Mouse (Mus musculus) urinary bladder, postnatal 36 days (tissue): Measurements from ENCODE around the gene Cpt2.

Experiments used
- DNase-seq, 2 experiments: peaks; one replicate each; pipeline ENCODE4 v3.0.0; 2022; ENCODE audit warnings: low spot score in 2 of 2, mixed read lengths in 1 of 2

Cpt2 gene

DNA sequence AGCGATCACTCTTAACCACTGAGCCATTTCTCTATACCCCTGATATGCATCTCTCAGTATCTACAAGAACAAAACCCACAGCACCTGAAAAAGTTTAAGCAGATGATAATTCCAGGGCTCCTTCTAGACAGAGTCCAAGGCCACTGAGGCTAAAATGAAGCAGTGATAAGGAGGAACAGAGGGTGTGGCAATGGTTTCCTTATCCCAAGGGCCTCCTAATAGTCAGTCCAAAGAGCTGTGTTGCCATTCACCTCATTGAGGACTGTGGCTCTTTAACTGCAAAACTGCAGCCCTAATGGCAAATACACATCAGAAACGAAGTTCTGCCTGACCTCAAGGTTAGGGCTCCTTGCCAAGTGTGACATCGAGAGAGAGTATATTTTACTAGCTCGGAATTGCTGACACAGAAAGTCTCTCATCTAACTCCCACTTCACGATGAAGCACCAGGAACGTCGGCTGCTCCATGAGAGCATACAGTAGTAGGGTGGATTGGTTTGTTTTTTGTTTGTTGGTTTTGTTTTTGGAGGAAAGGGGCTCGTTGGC, 2.2 kb downstream of the Cpt2 start:
- peak in 1 of 2 experiments; percentile 50 for DNase-seq

DNA sequence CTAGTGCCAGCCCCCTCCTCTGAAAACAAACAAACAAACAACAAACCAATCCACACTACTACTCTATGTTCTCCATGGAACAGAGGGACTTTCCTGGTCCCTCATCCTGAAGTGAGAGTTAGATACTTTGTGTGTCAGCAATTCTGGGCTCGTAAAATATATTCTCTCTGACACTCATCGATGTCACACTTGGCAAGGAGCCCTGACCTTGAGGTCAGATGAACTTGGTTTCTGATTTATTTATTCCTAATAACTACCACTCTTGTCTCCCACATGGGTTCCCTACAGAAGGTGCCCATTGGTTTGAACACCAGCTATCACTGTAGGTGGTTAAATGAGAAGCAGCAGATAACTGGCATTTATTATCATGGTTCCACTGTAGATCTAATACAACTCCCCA, 3.1 kb downstream of the Cpt2 start:
- no peak for DNase-seq

DNA sequence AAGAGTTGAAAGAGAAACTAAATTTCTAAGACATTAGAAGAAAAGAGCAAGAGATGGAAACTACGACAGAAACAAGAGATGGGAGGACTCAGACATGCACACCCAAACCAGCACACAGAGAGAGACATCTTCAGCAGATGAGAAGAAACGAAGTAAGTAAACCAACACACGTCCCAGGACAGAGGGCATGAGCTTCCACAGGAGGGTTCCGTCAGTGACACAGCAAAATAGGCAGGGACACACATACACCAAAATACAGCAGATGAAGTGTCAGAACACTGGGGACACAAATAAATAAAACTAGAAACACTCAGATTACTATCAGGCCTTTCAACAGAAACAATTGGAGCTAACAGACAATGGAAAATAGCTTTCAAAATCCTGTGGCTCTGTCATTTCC, 13.4 kb downstream of the Cpt2 start:
- no peak for DNase-seq

DNA sequence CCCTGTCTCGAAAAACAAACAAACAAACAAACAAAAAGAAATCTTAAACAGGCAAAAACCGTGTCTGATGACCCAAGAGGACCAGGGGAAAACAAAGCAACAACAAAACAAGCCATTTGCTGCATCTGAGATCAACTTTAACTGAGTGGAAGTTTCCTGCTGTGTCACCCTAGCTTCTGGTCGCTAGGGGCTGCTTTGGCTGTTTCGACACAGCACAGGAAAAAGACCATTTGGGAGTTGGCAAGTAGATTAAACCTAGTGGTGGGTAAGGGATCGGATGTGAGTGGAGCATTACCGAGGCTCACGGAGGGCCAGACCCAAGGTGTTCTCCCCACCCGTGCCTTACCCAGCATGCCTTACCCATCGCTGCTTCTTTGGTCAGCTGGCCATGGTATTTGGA, 16.8 kb downstream of the Cpt2 start:
- no peak for DNase-seq

DNA sequence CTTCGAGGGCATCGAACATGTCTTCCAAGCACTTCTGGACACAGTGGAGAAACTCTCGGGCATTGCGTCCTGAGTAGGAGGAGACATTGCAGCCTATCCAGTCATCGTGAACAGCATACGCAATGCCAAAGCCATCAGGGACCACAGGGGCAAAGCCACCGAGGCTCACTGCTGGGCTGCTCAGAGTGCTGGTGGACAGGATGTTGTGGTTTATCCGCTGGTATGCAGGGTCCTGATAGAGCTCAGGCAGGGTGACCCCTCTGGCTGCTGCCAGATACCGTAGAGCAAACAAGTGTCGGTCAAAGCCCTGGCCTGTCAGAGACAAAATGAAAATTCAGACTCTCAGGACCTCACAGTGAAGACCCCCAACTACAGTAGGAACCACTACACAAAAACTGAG, 19.2 kb downstream of the Cpt2 start:
- no peak for DNase-seq

DNA sequence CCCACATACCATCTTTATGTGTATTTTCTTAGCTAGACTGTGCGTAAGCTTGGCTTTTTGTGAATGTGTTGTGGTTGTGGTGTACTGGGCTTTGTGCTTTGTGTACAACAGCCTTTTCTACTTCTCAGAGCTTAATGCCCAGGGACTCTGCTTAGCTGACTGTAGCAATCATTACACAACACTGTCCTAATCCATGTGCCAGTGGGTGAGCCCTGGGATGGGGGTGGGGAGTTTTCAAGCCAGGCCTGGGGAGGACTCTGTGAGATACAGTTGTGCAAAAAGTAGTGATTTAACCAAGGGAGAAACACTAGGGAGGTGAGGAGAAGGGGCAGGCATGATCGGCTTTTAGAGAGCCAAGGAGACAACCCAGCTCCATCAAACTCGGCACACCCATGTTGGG, 23.2 kb downstream of the Cpt2 start:
- DNase-seq: no peak

DNA sequence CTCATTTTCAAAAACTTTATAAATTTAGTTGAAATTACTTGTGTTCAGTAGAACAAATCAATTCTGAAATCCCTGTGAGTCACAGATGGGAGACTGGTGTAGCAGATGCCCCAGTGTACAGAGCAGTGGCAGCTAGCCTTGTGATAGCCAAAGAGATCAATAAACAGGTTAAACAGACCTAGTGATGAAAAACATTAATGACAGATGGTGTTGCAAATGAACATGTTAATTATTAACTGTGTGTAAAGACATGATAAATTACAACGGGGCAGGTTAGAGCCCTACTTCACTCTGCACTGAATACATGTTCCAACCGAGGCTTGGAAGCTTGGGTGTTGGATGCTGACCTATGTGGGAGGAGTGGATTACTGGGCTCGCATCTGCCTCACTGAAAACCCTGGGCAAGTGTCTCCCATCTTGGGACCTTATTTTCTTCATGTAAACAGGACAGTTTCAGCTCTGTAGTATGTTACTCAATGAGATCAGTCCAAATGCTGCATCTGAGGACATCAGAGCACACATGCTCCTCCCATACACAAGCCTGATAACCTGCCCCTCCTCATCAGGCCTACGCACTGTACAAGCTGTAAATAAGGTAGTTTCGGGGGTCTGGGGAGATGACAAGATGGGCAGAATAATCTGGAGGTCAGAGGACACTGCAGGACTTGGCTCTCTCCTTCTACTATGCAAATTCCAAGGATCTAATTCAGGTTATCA, 24.0 kb downstream of the Cpt2 start:
- no peak for DNase-seq

DNA sequence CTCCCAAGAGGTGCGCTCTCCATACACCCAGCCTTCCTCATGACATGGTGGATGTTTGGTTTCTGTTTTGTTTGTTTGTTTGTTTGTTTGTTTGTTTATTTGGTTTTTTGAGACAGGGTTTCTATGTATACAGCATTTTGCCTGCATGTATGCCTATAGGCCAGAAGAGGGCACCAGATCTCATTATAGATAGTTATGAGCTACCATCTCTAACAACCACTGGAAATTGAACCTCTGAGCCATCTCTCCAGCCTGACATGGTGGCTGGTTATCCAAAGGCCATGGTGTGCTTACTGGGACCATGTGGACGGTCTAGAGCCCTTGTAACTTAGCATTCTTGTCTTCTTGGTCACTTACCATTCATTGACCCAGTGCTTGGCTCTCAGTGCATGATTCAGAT, 30.7 kb downstream of the Cpt2 start:
- DNase-seq: no peak

DNA sequence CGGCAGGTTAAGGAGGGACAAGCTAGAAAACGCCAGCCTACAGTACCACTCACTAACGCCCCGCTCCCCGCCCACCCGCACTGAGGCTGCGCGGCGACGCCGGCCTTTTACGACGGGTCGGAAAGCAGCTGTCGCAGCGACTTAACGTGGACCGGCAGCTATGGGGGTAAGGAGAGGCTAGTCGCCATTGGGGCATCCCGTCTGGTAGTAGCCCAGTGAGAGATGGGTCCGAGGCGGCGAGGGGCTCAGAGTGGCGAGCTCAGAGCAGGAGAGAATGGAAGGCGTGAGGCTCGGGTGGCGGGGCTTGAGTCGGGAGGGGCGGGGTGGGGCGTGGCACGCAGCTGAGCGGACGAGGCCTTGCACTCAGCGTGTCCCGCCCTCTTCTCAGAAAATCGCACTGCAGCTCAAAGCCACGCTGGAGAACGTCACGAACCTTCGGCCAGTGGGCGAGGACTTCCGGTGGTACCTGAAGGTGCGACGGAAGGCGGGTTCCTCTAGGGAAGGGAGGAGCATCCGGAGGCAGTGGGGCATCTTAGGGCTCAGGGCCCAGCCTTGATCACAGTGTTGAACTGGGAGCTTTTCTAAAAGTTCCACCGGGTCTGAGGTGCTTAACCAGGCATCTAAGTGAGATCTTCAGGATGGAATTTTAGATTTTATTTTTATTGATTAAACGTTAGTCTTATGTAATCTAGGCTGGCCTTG, 33.5 kb downstream of the Cpt2 start, which contains the start of gene 0610037L13Rik:
0610037L13Rik (plus strand) TSS at position 83 of the 702 bp plus-strand sequence.
- peak; percentile 90 to 94 for DNase-seq

DNA sequence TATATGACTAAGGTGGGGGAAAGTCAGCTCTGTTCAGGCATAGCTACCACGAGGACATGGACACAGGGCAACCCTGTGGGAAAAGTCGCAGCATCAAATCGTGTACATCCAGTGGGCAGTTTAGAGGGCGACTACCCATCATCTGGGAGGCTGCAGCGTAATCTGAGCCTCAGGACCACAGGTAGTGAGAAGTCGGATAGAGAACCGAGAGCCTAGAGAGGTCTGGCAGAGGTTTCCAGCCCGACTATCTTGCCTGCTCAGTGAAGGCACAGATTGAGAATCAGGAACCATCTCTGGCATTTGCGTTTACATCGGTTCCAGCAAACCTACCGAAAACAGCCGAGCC, 34.1 kb downstream of the Cpt2 start:
- peak in 1 of 2 experiments; percentile 6 for DNase-seq

DNA sequence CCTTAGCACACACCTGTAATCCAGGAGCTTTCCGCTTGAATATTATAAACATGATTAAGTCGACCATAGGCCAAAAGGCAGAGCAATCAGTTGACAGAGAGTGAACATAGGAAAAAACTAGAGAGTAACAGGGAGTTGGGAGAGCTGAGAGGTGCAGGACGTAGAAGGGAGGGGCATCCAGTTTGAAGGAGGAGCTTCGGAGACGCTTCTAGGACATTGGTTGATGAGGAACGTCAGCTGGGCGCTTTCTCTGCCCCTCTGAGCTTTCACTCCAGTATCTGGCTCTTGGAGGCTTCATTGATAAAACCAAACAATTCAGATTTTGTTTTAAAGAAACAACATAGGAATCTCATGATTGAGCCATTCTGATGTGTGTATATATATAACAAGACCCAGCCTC, 37.0 kb downstream of the Cpt2 start:
- no peak for DNase-seq

DNA sequence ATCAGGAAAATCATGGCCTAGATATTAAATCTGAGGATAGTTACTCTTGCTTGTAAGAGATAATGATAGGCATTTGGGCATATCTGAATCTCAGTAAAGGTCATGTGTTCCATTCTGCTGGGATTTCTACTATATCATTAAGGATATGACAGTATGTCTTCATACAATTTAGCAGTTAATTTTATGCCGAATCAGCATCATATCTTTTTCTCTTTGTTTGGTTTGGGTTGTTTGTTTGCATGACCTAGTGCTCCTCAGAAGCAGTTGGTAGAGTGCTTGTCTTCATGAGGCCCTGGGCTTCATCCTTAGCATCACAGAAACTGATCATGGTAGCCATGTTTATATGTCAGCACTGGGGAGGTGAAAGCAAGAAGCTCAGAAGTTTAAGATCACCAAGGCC, 41.8 kb downstream of the Cpt2 start:
- DNase-seq: no peak

DNA sequence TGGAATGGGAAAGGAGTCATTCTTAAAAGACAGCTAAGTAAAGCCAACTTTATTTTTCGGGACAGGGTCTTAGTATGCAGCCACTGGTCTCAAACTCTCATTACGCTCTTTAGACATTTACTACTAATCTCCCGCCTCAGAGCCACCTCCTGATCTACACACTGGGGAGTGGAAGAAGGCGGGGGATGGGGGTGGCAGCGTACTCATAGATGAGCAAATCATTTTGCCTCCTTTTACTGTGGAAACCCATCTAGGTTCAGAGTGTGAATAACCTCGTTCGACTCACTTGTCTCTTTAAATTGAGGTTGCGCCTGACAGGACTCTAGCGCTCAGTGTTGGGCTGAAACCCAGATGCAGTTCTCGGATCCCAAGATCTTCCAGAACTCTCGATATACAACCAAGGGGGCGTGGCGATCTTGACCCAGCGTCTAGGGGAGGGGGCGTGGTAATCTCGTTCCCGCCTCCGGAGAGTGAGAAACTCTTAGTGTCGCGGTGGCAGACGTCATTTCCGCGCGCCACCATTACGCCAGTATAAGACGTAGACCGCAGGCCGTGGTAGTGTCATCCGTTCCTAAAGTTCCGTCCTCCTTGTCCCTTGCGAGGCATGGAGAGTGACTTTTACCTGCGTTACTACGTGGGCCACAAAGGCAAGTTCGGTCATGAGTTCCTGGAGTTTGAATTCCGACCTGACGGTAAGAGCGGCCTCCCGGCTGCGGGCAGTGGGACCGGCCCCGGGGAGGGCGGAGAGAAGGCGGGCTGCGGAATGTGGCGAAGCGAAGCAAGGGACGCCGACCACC, 44.0 kb downstream of the Cpt2 start, which contains the start of gene Magoh:
Magoh (plus strand) TSS at position 502 of the 797 bp plus-strand sequence.
- peak; percentile 92 to 95 for DNase-seq

DNA sequence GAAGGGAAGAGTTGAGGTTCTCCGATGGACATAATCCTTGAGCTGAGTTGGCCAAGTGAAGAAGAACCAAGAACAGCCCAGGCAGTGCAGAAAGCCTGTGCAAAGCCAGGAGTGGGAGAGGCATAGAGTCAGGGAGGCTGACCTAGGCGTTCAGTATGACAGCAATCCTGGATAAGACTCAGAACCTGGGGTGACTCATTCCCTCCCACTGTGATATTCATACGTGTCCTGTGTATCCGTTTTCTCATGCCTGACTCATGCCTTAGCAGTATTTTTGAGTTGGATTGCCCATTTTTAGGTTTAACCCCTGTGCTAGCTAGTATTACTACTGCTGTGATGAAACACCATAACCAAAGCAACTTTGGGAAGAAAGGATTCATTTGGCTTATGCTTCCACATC, 58.5 kb downstream of the Cpt2 start:
- DNase-seq: no peak

DNA sequence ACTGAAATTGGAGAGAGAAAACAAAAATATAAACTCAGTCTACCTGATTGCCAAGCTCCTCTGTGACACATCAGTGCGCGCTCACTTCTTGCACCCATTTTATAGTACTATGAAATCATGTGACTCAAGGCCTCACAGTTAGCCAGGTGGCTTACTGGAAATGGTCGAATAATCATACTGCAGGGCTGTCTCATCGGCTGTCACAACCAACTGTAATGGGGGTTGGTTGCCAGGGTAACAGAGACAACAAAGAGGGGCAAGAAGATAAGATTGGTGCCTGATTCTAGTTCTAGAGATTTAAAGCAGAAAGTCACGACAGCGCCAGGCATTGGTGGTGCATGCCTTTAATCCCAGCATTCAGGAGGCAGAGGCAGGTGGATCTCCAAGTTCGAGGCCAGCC, 64.4 kb downstream of the Cpt2 start:
- no peak for DNase-seq

DNA sequence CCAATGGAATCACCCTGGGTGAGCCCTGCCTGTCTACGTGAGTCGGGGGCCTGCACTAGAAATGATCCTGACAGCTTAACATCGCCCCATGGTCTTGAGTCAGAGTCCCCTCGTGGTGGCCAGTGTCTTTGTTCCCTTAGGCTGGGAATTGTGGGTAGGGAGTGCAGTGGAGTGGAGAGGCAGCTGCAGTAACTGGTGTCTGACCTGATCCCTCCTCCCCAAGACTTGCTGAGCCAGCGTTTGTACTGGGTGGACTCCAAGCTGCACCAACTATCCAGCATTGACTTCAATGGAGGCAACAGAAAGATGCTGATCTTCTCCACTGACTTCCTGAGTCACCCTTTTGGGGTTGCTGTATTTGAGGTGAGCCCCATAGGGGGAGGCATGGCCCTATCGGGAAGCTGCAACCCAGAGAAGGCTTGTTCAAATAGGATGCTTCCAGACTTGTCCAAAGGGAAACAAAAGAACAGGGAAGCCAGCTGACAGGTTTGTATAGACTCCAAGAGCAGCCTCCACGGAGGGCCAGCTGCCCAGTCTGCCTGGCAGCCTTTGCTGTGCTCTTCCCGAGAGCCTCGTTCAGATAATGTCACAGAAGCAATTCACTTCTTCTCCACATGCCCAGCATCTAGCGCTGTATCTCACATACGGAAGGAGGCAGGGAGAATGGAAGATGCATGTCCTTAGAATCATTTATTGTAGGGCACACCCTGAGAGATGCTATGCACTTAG, 66.3 kb downstream of the Cpt2 start:
- no peak for DNase-seq
